Comparison of ENCODE assay signal across 8 mouse cellular contexts in genomic region chr1:42713104-42713932, GRCm38 (mm10). TPM values are rescaled to one million over a fixed set of nuclear protein-coding genes. Genes with fewer than 3 reads are reported as not detected.
A peak's percentile ranks its signal among the peaks of the same experiment; 100 is the strongest.
DNase-seq lines count a peak whose midpoint lies in the region; ATAC-seq lines count a peak whose summit lies in the region.
"Had no signal": no experiment of that assay in that cellular context is flagged by ENCODE, and none has a peak within 500 bp of the region (broad histone marks: within the 10 kb centered on the region; RNA-seq: fewer than 3 reads in every experiment).

No protein-coding gene starts in this region.

- WGBS in lung, embryonic 15.5 days: 1% methylated on average over 46 of the region's 46 CpGs
- under 1% methylated on average over 46 of the region's 46 CpGs for WGBS in heart, embryonic 14.5 days
- 1% methylated on average over 46 of the region's 46 CpGs for WGBS in neural tube, embryonic 15.5 days

- no peak for ATAC-seq in lung, embryonic 15.5 days (ENCODE audit: borderline replicate concordance, extremely low read depth, low FRiP score, low TSS enrichment)
- ATAC-seq in heart, embryonic 14.5 days (ENCODE audit: insufficient number of reproducible peaks, insufficient read depth, low FRiP score, low read depth): no peak
- peak; percentile 43; the same call in 1 of the 2 replicates for ATAC-seq in neural tube, embryonic 15.5 days (ENCODE audit: low FRiP score)

- no peak overlapping the region for H3K27ac ChIP-seq in lung, embryonic 15.5 days
- H3K27ac ChIP-seq in heart, embryonic 14.5 days (replicated peaks in 1 of 2; ENCODE audit: control insufficient read depth in 1 of 2, insufficient read depth in 1 of 2, low read depth in 2 of 2, low read length in 2 of 2): no peak overlapping the region
- peak overlapping the region; percentile 63 for H3K27ac ChIP-seq in neural tube, embryonic 15.5 days (replicated peaks)

- no peak for DNase-seq in lung, postnatal 14 days
- DNase-seq in embryo, embryonic 9.5 days (ENCODE audit: extremely low spot score): peak; percentile 64
- peak; percentile 45 to 64 for DNase-seq in left cerebral cortex, postnatal 36 days (ENCODE audit: low spot score in 2 of 2)
- no peak for DNase-seq in natural killer cell, adult 2 months (ENCODE audit: low spot score in 2 of 2)

- H3K4me2 ChIP-seq in lung, embryonic 15.5 days: peak overlapping the region; percentile 79
- H3K4me2 ChIP-seq in heart, embryonic 14.5 days (ENCODE audit: low read length): peak overlapping the region; percentile 87
- H3K4me2 ChIP-seq in neural tube, embryonic 15.5 days: peak overlapping the region; percentile 78

- H3K4me1 ChIP-seq in lung, embryonic 15.5 days: peaks cover 14% of the 10 kb centered on the region
- H3K4me1 ChIP-seq in heart, embryonic 14.5 days (ENCODE audit: control insufficient read depth in 2 of 2, insufficient read depth in 2 of 2, low read length in 2 of 2): peaks cover 2 to 11% of the 10 kb centered on the region in 2 experiments; a peak in 3 of 4 replicates
- H3K4me1 ChIP-seq in neural tube, embryonic 15.5 days: peaks cover 31% of the 10 kb centered on the region

- H3K27me3 ChIP-seq in lung, embryonic 15.5 days: peaks cover 93% of the 10 kb centered on the region
- peaks cover 80% of the 10 kb centered on the region for H3K27me3 ChIP-seq in heart, embryonic 14.5 days (ENCODE audit: control insufficient read depth, insufficient read depth, low read length)
- H3K27me3 ChIP-seq in neural tube, embryonic 15.5 days (replicated peaks): peaks cover 14% of the 10 kb centered on the region

- H3K4me3 ChIP-seq in lung, embryonic 15.5 days: peak overlapping the region; percentile 35
- peak overlapping the region; percentile 40 to 48 for H3K4me3 ChIP-seq in heart, embryonic 14.5 days (ENCODE audit: control insufficient read depth in 1 of 2, insufficient read depth in 1 of 2, low read depth in 1 of 2, low read length in 2 of 2)
- peak overlapping the region; percentile 48 for H3K4me3 ChIP-seq in neural tube, embryonic 15.5 days (replicated peaks)

- intact Hi-C loops in left cerebral cortex, postnatal 36 days (cut with DNase I): loop anchor here (2.0 to 5.0 kb wide), 2 partner anchors 15 to 821 kb away; no protein-coding TSS in a partner anchor

- no peaks in the 10 kb centered on the region for H3K36me3 ChIP-seq in lung, embryonic 15.5 days
- H3K36me3 ChIP-seq in heart, embryonic 14.5 days (ENCODE audit: control insufficient read depth, insufficient read depth, low read length): no peaks in the 10 kb centered on the region
- no peaks in the 10 kb centered on the region for H3K36me3 ChIP-seq in neural tube, embryonic 15.5 days

- no peak overlapping the region for H3K9ac ChIP-seq in lung, embryonic 15.5 days
- H3K9ac ChIP-seq in heart, embryonic 14.5 days (ENCODE audit: low read length): peak overlapping the region; percentile 57
- peak overlapping the region; percentile 49 for H3K9ac ChIP-seq in neural tube, embryonic 15.5 days (replicated peaks)

- no peaks in the 10 kb centered on the region for H3K9me3 ChIP-seq in lung, embryonic 15.5 days
- H3K9me3 ChIP-seq in heart, embryonic 14.5 days (ENCODE audit: control insufficient read depth, low read length): no peaks in the 10 kb centered on the region
- no peaks in the 10 kb centered on the region for H3K9me3 ChIP-seq in neural tube, embryonic 15.5 days (replicated peaks)

RNA-seq across cellular contexts. Expression of gene Pou3f3, which starts 17.8 kb away (rescaled TPM):
- polyA plus RNA-seq in lung, embryonic 15.5 days (2015; fragmentation: Nextera tagmentation; extraction: Ambion mirVana): 0.32 and 0.39 TPM in 2 replicates
- polyA plus RNA-seq in heart, embryonic 14.5 days (2014; fragmentation: Nextera tagmentation; extraction: Ambion mirVana): 0.03 TPM in 1 of 2 replicates, not detected in the other
- 10 to 100 TPM; 60.2 to 62.4 TPM for total RNA-seq in left cerebral cortex, postnatal 36 days (2021)
- 6.9 and 9.5 TPM in 2 replicates for polyA plus RNA-seq in neural tube, embryonic 15.5 days (2015; fragmentation: Nextera tagmentation; extraction: Ambion mirVana)
- total RNA-seq: neutrophil, adult 5-6 weeks had no signal

Comparison
In these comparisons a context has a peak if more than half of its experiments do, and no peak if none do; other contexts are left out.
1. DNase-seq: peak in embryo, embryonic 9.5 days (single experiment) and left cerebral cortex, postnatal 36 days (2 of 2); none in lung, postnatal 14 days (single experiment) and natural killer cell, adult 2 months (0 of 2).
2. Peak in every context shown above with its lines, with median percentiles within 50 percentile points of each other: H3K4me2 ChIP-seq and H3K4me3 ChIP-seq.